Mouse (Mus musculus) MEL (cell line): Measurements from ENCODE around the gene Tspan32.

ENCODE experiments used
- CTCF ChIP-seq, 3 experiments: IDR thresholded peaks in 2 of 3; conservative IDR thresholded peaks in 1 of 3; 2 replicates each; pipeline ENCODE4 v1.5.1; 2011 to 2012; ENCODE audit warnings: low read length in 3 of 3, low read depth in 2 of 3, mild to moderate bottlenecking in 2 of 3, improper control_type of control experiment in 1 of 3, inconsistent platforms in 1 of 3, mixed read lengths in 1 of 3, moderate library complexity in 1 of 3; ENCODE audit not compliant: control insufficient read depth in 1 of 3, insufficient read depth in 1 of 3, poor library complexity in 1 of 3, severe bottlenecking in 1 of 3
- ELF1 ChIP-seq: IDR thresholded peaks from 2 replicates; pipeline ENCODE4 v1.6.1; 2014; ENCODE audit warnings: low read depth, mild to moderate bottlenecking, inconsistent platforms, low read length, improper control_type of control experiment, moderate library complexity
- HCFC1 ChIP-seq: IDR thresholded peaks from 2 replicates; pipeline ENCODE4 v1.6.1; 2012; ENCODE audit warnings: low read depth, mild to moderate bottlenecking, inconsistent platforms, low read length, improper control_type of control experiment, moderate library complexity
- JUND ChIP-seq: IDR thresholded peaks from 2 replicates; pipeline ENCODE4 v1.6.1; 2011; ENCODE audit warnings: low read depth, mild to moderate bottlenecking, improper control_type of control experiment, low read length
- MAFK ChIP-seq: IDR thresholded peaks from 2 replicates; pipeline ENCODE4 v1.6.1; 2011; ENCODE audit warnings: low read depth, mild to moderate bottlenecking, low read length, improper control_type of control experiment, borderline replicate concordance
- MAX ChIP-seq: IDR thresholded peaks from 2 replicates; pipeline ENCODE4 v1.6.1; 2011; ENCODE audit warnings: low read length, improper control_type of control experiment
- MEF2A ChIP-seq: IDR thresholded peaks from 2 replicates; pipeline ENCODE4 v1.6.1; 2014; ENCODE audit warnings: low read depth, mild to moderate bottlenecking, inconsistent platforms, low read length, improper control_type of control experiment; ENCODE audit not compliant: poor library complexity, insufficient replicate concordance, severe bottlenecking; ENCODE audit errors: extremely low read depth
- POLR2A ChIP-seq, 2 experiments: IDR thresholded peaks; 2 replicates each; pipeline ENCODE4 v1.6.1; 2011 to 2012; ENCODE audit warnings: low read length in 2 of 2, mild to moderate bottlenecking in 2 of 2, control low read depth in 1 of 2, improper control_type of control experiment in 1 of 2, low read depth in 1 of 2, moderate library complexity in 1 of 2; ENCODE audit not compliant: control insufficient read depth in 1 of 2, insufficient read depth in 1 of 2, poor library complexity in 1 of 2
- POLR2AphosphoS5 ChIP-seq: IDR thresholded peaks from 2 replicates; pipeline ENCODE4 v1.6.1; 2012; ENCODE audit warnings: low read depth, borderline replicate concordance, mild to moderate bottlenecking, inconsistent platforms, low read length, moderate library complexity, mixed read lengths
- SMC3 ChIP-seq: IDR thresholded peaks from 2 replicates; pipeline ENCODE4 v1.6.1; 2011; ENCODE audit warnings: low read depth, low read length, improper control_type of control experiment

- TF ChIP-seq CTCF (IDR thresholded peaks at IDR 0.05 in 2 of 3, conservative IDR thresholded peaks at IDR 0.05 in 1 of 3; ENCODE audit: control insufficient read depth in 1 of 3, insufficient read depth in 1 of 3, low read depth in 2 of 3, low read length in 3 of 3, poor library complexity in 1 of 3, severe bottlenecking in 1 of 3) (no peak), POLR2AphosphoS5 (no peak), MAFK (no peak), MAX (no peak), POLR2A (IDR thresholded peaks at IDR 0.05; ENCODE audit: control insufficient read depth in 1 of 2, insufficient read depth in 1 of 2, low read depth in 1 of 2, low read length in 2 of 2, poor library complexity in 1 of 2) (peak in 1 of 2 experiments; percentile 24; a peak in 1 of 4 replicates), HCFC1 (no peak), ELF1 (no peak), SMC3 (peak; percentile 15; the same call in 1 of the 2 replicates), MEF2A (no peak), JUND (no peak)
Observed at GRCm38 (mm10) chr7:143013420-143014178, 8.8 kb downstream of the Tspan32 start.
